Mouse (Mus musculus) spleen, adult 2 months (tissue): Measurements from ENCODE around the gene Crb1. TPM values are rescaled to one million over a fixed set of nuclear protein-coding genes. Genes with fewer than 3 reads are reported as not detected.

ENCODE experiments used
- DNase-seq, 2 experiments: peaks; one replicate each; pipeline versions ENCODE4 v3.0.0 to v3.0.0-alpha.2; 2012 to 2021; ENCODE audit warnings: low spot score in 2 of 2, low read depth in 1 of 2
- H3K27ac ChIP-seq: fragments of 200-500 bp; 2 replicates; pipeline ENCODE4 v1.5.1; 2012; ENCODE audit warnings: low read length, inconsistent platforms; ENCODE audit not compliant: insufficient read depth
- H3K27me3 ChIP-seq: fragments of 200-500 bp; 2 replicates; pipeline ENCODE4 v1.6.1; 2012; ENCODE audit warnings: mild to moderate bottlenecking, moderate library complexity, low read length, inconsistent platforms; ENCODE audit not compliant: control insufficient read depth, insufficient read depth
- H3K36me3 ChIP-seq: fragments of 200-500 bp; 2 replicates; pipeline ENCODE4 v1.6.1; 2012; ENCODE audit warnings: mild to moderate bottlenecking, low read length, inconsistent platforms; ENCODE audit not compliant: control insufficient read depth, insufficient read depth
- H3K4me1 ChIP-seq: fragments of 200-500 bp; 2 replicates; pipeline ENCODE4 v1.6.1; 2011; ENCODE audit warnings: inconsistent platforms; ENCODE audit not compliant: control insufficient read depth, insufficient read depth, insufficient read length
- H3K4me3 ChIP-seq: fragments of 200-500 bp; 2 replicates; pipeline ENCODE4 v1.5.1; 2011; ENCODE audit warnings: mild to moderate bottlenecking, inconsistent platforms; ENCODE audit not compliant: insufficient read depth, insufficient read length; ENCODE audit errors: extremely low read depth
- CTCF ChIP-seq: fragments of 200-500 bp; IDR thresholded peaks from 2 replicates; pipeline ENCODE4 v1.5.1; 2011; ENCODE audit warnings: mild to moderate bottlenecking, inconsistent platforms; ENCODE audit not compliant: insufficient read depth, insufficient read length, insufficient replicate concordance; ENCODE audit errors: extremely low read depth
- POLR2A ChIP-seq: fragments of 200-500 bp; IDR thresholded peaks from 2 replicates; pipeline ENCODE4 v1.6.1; 2011; ENCODE audit warnings: low read depth, low read length, inconsistent platforms
- WGBS: fragments of 180-500 bp; shearing (Covaris S2); methylation state at CpG from one replicate; pipeline ENCODE4 v1.1.7; 2018; 5-methylcytosine and 5-hydroxymethylcytosine counted together
- polyA plus RNA-seq: library from polyadenylated mRNA; depleted of rRNA; stranded (reverse); fragments of >200 nt; gene quantifications from 2 replicates; pipeline ENCODE4 v1.2.3, GENCODE M21; 2012

Gene Crb1
- polyA plus RNA-seq, 1 experiment, result not detected

- WGBS, result 87% methylated on average over 3 of the region's 3 CpGs
- DNase-seq, result no peak
- TF ChIP-seq CTCF (no peak), POLR2A (no peak)
Observed at GRCm38 (mm10) chr1:139234611-139235568, 142.0 kb downstream of the Crb1 start.

DNA sequence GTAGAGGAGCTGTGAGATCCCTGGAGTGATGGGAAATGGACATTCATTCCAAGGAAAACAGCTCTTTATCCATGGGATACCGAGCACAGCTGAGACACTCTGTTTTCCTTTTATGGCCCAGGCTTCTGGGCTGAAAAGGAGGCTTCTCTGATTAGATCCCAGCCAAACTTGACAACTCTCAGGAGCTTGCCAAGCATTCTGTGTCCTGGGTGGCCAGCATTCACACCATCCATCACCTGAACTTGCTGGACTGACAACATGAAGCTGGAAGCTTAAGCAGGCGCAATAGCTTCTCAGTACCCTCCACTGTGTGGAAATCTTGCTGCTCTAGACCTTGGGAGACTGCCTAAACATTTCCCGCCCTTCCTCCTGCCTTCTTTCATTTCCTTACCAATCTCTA, 144.3 kb downstream of the Crb1 start:
- WGBS, result 72% methylated on average over 3 of the region's 3 CpGs
- no peak for TF ChIP-seq CTCF
- TF ChIP-seq POLR2A, result no peak
- Histone ChIP-seq H3K27me3 (no peaks in the 10 kb centered on the region), H3K4me1 (no peaks in the 10 kb centered on the region), H3K4me3 (no peak overlapping the region), H3K27ac (no peak overlapping the region), H3K36me3 (no peaks in the 10 kb centered on the region)
- no peak for DNase-seq

More at GRCm38 (mm10) chr1:139234611-139235568, 142.0 kb downstream of the Crb1 start:
- H3K4me1 ChIP-seq, result no peaks in the 10 kb centered on the region
- no peaks in the 10 kb centered on the region for H3K27me3 ChIP-seq
- no peak overlapping the region for H3K4me3 ChIP-seq
- H3K27ac ChIP-seq, result no peak overlapping the region
- H3K36me3 ChIP-seq, result no peaks in the 10 kb centered on the region

DNA sequence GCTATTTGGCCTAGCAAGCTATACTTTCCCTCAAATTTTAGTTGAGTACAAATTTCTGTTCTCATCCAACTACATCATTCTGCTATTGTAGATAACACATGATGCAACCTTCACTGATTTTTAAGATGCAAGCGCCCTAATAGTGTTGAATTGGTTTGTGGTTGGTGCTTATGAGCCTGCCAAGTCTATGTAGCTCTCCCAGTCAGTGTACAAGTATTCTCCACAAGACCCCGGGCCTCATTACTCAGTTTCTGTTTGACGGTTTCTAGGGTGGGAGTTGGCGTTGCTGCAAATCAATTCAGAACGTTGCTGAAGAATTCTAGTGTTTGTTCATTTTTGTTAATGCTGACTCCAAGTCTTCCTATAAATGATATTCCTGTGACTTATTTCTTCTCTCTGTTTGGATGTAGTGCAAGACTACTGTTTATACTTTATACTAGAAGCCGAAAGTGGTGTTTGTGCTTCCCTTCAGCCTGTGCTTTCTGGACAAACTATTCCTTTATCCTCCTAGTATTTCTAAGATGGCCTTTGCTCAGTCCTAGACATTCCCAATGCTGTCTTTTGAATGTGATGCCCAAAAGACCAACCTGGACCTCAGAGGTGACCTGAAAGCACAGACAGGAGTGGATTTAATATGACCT, 152.5 kb downstream of the Crb1 start:
- no peaks in the 10 kb centered on the region for H3K36me3 ChIP-seq
- 88% methylated on average over 6 of the region's 6 CpGs for WGBS
- no peaks in the 10 kb centered on the region for H3K4me1 ChIP-seq
- H3K27ac ChIP-seq, result no peak overlapping the region
- TF ChIP-seq POLR2A (no peak), CTCF (no peak)
- no peak for DNase-seq
- no peak overlapping the region for H3K4me3 ChIP-seq
- H3K27me3 ChIP-seq, result no peaks in the 10 kb centered on the region

GRCm38 (mm10) chr1:139223804-139224203, 153.1 kb downstream of the Crb1 start:
- DNase-seq, result no peak
- WGBS, result 80% methylated on average over 4 of the region's 4 CpGs
- Histone ChIP-seq H3K4me3 (no peak overlapping the region), H3K4me1 (no peaks in the 10 kb centered on the region), H3K27me3 (no peaks in the 10 kb centered on the region), H3K27ac (no peak overlapping the region), H3K36me3 (no peaks in the 10 kb centered on the region)
- no peak for TF ChIP-seq CTCF

DNA sequence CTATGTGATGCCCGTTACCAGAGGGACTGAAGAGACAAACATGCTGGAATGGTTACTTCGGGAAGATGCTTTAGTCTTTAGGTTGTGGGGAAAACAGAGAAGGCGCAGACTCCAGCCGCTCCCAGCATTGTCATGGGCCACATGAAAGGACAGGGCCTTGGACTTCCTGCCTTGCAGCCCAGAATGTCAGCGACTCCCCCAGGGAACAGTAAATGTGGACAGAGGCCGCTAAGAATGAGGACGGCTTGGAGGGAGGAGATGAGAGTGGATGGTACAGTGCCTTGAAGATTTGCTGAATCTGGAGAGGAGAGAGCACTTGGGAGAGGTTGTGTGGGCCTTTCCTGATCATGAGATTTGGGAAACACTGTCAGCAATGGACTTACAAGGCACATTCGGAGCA, 161.6 kb downstream of the Crb1 start:
- Histone ChIP-seq H3K27me3 (no peaks in the 10 kb centered on the region), H3K36me3 (no peaks in the 10 kb centered on the region), H3K4me3 (no peak overlapping the region), H3K4me1 (no peaks in the 10 kb centered on the region), H3K27ac (no peak overlapping the region)
- WGBS, result 74% methylated on average over 8 of the region's 8 CpGs
- no peak for TF ChIP-seq CTCF
- TF ChIP-seq POLR2A, result no peak
- no peak for DNase-seq

DNA sequence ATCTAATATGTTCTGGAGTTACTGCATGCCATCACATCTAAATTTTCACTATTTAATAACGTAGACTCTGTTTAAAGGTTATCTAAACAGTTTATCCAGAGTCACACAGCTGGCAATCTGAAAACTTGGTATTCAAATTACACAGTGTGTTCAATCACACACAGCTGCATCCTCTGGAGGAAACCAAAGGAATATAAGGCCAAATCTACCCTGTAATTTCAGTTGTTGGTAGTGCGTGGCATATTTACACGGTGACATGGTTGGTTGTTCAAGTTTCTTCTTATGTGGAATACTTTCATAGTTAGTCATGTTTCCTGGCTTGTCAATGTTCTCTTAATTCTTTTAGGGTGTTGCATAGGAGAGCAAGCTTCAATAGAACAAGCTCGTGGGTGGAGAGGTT, 166.4 kb downstream of the Crb1 start:
- Histone ChIP-seq H3K27ac (no peak overlapping the region), H3K4me3 (no peak overlapping the region), H3K27me3 (no peaks in the 10 kb centered on the region), H3K36me3 (no peaks in the 10 kb centered on the region), H3K4me1 (no peaks in the 10 kb centered on the region)
- WGBS, result 80% methylated on average over 4 of the region's 4 CpGs
- TF ChIP-seq CTCF (no peak), POLR2A (no peak)
- no peak for DNase-seq

DNA sequence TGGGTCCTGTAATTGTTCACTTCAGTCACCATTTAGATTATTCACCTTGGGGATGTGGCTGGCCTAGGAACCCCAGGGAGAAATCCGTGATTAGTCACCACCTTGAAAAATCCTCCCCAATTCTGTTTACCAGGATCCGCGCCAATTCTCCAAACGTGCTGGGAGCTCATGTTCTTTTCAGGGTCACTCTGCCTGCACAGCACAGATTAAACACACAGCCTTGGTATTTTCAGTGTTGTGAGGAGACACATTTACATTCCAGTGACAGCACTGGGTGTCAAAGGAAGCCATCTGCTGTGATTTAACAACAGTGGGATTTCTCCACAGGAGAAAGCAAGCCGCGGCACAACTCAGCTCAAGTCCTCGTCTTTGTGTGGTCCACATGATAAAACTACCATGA, 167.1 kb downstream of the Crb1 start:
- no peaks in the 10 kb centered on the region for H3K36me3 ChIP-seq
- no peak overlapping the region for H3K27ac ChIP-seq
- no peak for DNase-seq
- no peaks in the 10 kb centered on the region for H3K27me3 ChIP-seq
- no peak overlapping the region for H3K4me3 ChIP-seq
- WGBS, result 79% methylated on average over 7 of the region's 7 CpGs
- TF ChIP-seq CTCF, result no peak
- TF ChIP-seq POLR2A, result no peak
- no peaks in the 10 kb centered on the region for H3K4me1 ChIP-seq
